Mouse (Mus musculus): Measurements from ENCODE around the gene Tagap1.
"Not testable (repeated sequence)": the region's sequence is repeated elsewhere in the genome, so short reads cannot be mapped to it uniquely, and the experiment has no call there.

Gene Tagap1

GRCm38 (mm10) chr17:6961181-6962000 is 435 bp upstream of the Tagap1 start:
- DNase-seq: not testable (repeated sequence)

DNA sequence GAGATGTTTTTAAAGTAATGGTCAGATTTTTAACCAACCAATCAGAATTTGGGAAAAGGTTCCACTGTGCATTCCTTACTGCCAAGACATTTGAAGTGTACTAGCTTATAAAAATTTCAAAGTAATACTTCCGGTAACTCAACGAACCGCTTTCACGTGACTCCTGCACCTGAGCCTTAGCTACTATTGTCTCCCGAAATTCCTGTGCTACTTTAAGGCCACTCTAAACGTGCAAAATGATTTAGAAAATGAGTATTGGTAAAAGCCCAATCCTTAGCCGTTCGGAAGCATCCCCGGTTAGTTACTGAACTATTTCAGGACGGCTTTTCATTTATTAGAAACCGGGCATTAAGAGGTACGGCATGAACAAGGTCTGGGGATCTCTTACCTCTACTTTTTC is 607 bp downstream of the Tagap1 start:
- DNase-seq: not testable (repeated sequence)

DNA sequence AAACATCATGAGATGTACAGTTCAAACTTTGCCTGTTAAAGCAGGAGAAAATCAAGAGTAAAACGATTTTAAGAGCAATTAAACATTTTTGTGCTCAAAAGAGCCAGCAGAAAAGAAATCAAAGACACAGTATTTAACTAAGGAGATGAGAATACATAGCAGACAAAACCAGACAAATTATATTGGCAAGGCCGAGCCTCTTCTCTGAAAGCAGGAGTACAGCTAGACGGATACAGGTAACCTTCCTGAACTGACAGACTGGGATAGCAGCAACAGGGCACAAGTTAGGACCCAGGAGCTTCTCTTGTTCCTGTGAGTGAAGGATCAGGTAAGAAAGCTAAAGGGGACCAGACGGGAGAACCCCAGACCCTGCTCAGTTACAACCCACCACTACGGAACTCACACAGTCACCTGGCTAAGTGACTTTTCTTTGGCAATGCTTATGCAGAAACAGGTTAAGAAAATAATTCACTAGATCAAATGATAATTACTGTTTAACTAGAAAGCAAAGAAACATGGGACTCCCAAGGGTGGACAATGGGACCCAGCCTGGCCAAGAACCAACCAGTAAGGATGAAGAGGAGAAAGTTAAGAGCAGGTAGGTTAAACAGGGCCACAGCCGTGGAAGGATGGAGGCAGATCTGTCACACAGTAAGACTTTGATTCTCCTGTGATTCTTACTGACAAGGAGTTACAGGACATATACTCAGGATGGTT is 1.3 kb downstream of the Tagap1 start:
- not testable (repeated sequence) for DNase-seq

DNA sequence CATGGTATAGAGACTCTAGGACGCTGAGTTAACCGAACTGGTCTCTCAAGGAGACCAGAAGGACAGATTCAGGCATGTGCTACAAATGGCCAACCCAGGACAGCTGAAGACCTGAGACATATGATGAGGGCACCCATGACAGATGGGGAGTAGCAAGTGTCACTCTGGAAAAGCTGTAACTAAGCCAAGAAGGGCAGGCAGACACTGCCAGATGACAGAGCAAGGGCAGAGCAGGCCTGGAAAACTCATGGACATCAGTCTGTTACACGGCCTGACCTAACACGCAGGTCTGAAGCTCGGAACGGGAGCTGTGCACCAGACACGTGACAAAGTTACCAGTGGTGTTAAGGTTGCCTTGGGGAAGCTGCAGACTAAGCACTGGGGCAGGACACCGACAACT is 2.1 kb downstream of the Tagap1 start:
- not testable (repeated sequence) for DNase-seq

GRCm38 (mm10) chr17:6948769-6949228 is 12.2 kb downstream of the Tagap1 start:
- not testable (repeated sequence) for DNase-seq

DNA sequence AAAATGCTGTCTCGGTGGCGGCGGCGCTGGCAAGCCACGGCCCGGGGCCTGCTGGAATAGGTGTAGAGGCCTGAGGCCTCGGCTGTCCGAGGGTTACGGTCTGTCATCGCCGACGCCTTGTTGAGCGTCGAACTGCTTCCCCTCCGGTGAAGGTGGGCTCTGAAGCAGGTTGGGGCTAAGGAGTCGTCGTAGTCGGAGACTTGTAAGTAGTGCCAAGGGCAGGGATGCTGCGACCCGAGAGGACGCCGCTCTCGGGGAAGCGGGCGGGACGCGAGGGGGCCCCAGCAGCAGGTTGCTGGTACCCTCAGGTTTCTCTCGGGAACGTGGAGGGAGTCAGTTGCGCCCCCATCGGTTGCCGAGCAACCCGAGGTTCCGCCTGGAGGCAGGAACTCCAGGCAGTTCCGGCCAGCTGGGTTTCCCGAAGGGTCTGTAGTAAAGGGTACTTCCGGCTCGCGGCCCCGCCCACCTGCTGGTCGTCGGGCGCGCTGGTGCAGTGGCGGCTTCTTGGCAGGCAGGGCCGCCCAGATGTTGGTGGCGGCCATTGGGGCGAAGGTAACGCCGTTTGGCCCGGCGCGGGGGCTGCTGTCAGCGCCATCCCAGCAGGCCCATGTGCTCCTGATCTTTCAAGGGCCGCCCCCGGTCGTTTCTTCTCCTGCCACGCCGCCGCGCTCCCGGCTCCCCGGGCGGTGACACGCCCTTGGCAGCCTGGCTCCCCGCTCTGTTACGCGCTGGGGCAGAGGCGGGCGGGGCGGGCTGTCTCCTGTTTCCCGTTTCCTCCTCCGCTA is 12.8 kb downstream of the Tagap1 start, which contains the start of gene Rsph3b:
Rsph3b (minus strand) TSS at position 699 of the 785 bp plus-strand sequence.
- DNase-seq: peak; percentile 78

GRCm38 (mm10) chr17:6947637-6947983 is 13.3 kb downstream of the Tagap1 start:
- not testable (repeated sequence) for DNase-seq

DNA sequence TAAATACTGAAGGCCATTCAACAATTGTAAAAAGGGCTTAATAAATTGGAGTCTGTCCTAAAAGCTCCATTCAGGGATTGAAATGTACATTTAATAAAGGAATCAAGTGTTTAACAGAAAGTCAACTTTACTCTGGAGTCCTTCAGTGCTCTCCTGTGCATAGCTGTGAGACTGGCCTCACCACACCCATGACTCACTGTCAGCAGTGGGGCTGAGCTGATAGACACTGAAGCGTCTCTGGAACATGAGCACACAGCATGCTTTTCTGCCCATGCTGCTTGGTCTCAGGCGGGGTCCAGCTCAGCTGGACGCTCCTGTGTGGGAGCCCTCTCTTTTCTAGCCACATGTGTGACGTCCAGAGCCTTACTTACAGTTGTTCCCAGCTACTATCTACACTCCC is 18.4 kb downstream of the Tagap1 start:
- not testable (repeated sequence) for DNase-seq

GRCm38 (mm10) chr17:6931625-6932024 is 29.3 kb downstream of the Tagap1 start:
- not testable (repeated sequence) for DNase-seq

- not testable (repeated sequence) for DNase-seq
Measured at GRCm38 (mm10) chr17:6920351-6920894, 40.5 kb downstream of the Tagap1 start.

GRCm38 (mm10) chr17:6919388-6919787 is 41.6 kb downstream of the Tagap1 start:
- DNase-seq: not testable (repeated sequence)

DNA sequence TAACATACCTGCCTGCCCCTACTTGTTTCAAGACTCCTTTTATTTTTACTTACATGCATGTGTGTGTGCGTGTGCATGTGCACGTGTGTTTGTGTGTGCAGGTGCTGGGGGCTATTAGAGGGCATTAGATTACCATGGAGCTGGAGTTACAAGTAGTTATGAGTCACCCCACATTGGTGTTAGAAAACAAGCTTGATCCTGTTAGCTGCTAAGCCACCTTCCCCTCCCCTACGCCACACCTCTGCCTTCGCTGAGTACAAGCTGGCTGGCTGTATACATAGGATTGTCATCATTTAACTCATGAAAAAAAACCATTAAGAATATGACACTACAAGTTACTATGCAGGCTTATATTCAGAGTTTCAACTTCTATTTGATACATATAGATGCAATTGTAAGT is 45.7 kb downstream of the Tagap1 start:
- DNase-seq: not testable (repeated sequence)

- DNase-seq: not testable (repeated sequence)
Measured at GRCm38 (mm10) chr17:6914066-6914465, 46.9 kb downstream of the Tagap1 start.
